Mouse (Mus musculus) cortical plate, adult 2 months (tissue): ENCODE data around the gene Ncoa3.

ENCODE experiments used
- CTCF ChIP-seq: fragments of 200-500 bp; IDR thresholded peaks from 2 replicates; pipeline ENCODE4 v1.5.1; 2011; ENCODE audit warnings: mild to moderate bottlenecking, control low read depth, low read length; ENCODE audit not compliant: insufficient read depth; ENCODE audit errors: extremely low read depth
- POLR2A ChIP-seq: fragments of 200-500 bp; IDR thresholded peaks from 2 replicates; pipeline ENCODE4 v1.6.1; 2011; ENCODE audit warnings: mild to moderate bottlenecking, low read length, control low read depth; ENCODE audit not compliant: insufficient read depth; ENCODE audit errors: extremely low read depth

DNA sequence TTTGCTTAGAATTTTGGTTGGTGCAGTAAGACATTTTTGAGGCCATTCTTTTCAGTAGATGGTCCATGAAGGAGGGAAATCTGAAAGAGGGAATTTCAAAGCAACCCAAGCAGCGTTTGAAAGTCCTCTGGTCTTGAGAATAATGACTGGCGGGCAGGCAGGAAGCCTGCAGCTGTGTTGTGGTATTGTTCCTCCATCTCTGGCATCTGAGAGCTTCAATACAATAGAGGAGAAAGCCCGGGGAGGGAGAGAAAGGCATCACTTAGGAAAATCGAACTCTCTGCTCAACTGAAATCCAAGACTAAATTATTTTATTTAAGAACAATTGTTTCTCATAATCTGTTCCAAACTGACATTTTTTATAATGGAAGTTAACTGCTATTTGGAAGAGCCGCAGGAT, 8.3 kb downstream of the Ncoa3 start:
- TF ChIP-seq CTCF: no peak
- TF ChIP-seq POLR2A: no peak
